Mouse (Mus musculus): Measurements from ENCODE around the gene Ovol1. TPM values are rescaled to one million over a fixed set of nuclear protein-coding genes. Genes with fewer than 3 reads are reported as not detected.
A peak's percentile ranks its signal among the peaks of the same experiment; 100 is the strongest.

Ovol1 gene
- polyA plus RNA-seq, 1 experiment = not detected

GRCm38 (mm10) chr19:5567180-5567533 lies 6.7 kb upstream of the Ovol1 start:
- Histone ChIP-seq H3ac (ENCODE audit: control insufficient read depth, insufficient read length) (peak overlapping the region; percentile 26), H3K4me2 (ENCODE audit: low read depth) (peak overlapping the region; percentile 99), H3K79me2 (ENCODE audit: control insufficient read depth, insufficient read depth) (no peaks in the 10 kb centered on the region), H3K27me3 (ENCODE audit: control insufficient read depth, insufficient read depth, insufficient read length) (peaks cover under 1% of the 10 kb centered on the region), H3K36me3 (ENCODE audit: control insufficient read depth, insufficient read depth) (no peaks in the 10 kb centered on the region), H3K4me3 (peak overlapping the region; percentile 38)
- no peak for TF ChIP-seq TCF3 (IDR thresholded peaks at IDR 0.05; ENCODE audit: insufficient read length, low read depth)
- no peak for TF ChIP-seq POLR2A (IDR thresholded peaks at IDR 0.05; ENCODE audit: insufficient read length, low read depth)
- TF ChIP-seq MYOG (IDR thresholded peaks at IDR 0.05; ENCODE audit: control insufficient read depth in 1 of 3, insufficient read depth in 1 of 3, insufficient read length in 2 of 3, low read depth in 2 of 3) = no peak
- no peak for TF ChIP-seq USF1 (IDR thresholded peaks at IDR 0.05; ENCODE audit: low read depth)
- no peak for TF ChIP-seq TCF12 (IDR thresholded peaks at IDR 0.05; ENCODE audit: insufficient read depth, poor library complexity, severe bottlenecking)
- TF ChIP-seq SRF (IDR thresholded peaks at IDR 0.05; ENCODE audit: control insufficient read depth, insufficient read length, low read depth) = no peak
- no peak for TF ChIP-seq MAX (IDR thresholded peaks at IDR 0.05; ENCODE audit: low read depth)
- TF ChIP-seq CEBPB (IDR thresholded peaks at IDR 0.05; ENCODE audit: insufficient read depth, poor library complexity, severe bottlenecking) = no peak
- TF ChIP-seq MYOD1 (IDR thresholded peaks at IDR 0.05; ENCODE audit: control insufficient read depth in 1 of 3, insufficient read length in 2 of 3, low read depth in 2 of 3) = no peak
- TF ChIP-seq REST (IDR thresholded peaks at IDR 0.05; ENCODE audit: insufficient read depth, insufficient read length) = no peak

GRCm38 (mm10) chr19:5566316-5566715 lies 5.9 kb upstream of the Ovol1 start:
- peak overlapping the region; percentile 38 for H3K4me3 ChIP-seq
- peaks cover 8% of the 10 kb centered on the region for H3K27me3 ChIP-seq (ENCODE audit: control insufficient read depth, insufficient read depth, insufficient read length)
- H3ac ChIP-seq (ENCODE audit: control insufficient read depth, insufficient read length) = no peak overlapping the region
- peak overlapping the region; percentile 99 for H3K4me2 ChIP-seq (ENCODE audit: low read depth)
- no peaks in the 10 kb centered on the region for H3K79me2 ChIP-seq (ENCODE audit: control insufficient read depth, insufficient read depth)
- no peak for TF ChIP-seq CEBPB (IDR thresholded peaks at IDR 0.05; ENCODE audit: insufficient read depth, poor library complexity, severe bottlenecking)
- TF ChIP-seq POLR2A (IDR thresholded peaks at IDR 0.05; ENCODE audit: insufficient read length, low read depth) = no peak
- no peak for TF ChIP-seq MYOD1 (IDR thresholded peaks at IDR 0.05; ENCODE audit: control insufficient read depth in 1 of 3, insufficient read length in 2 of 3, low read depth in 2 of 3)
- no peak for TF ChIP-seq SRF (IDR thresholded peaks at IDR 0.05; ENCODE audit: control insufficient read depth, insufficient read length, low read depth)
- TF ChIP-seq MYOG (IDR thresholded peaks at IDR 0.05; ENCODE audit: control insufficient read depth in 1 of 3, insufficient read depth in 1 of 3, insufficient read length in 2 of 3, low read depth in 2 of 3) = no peak
- TF ChIP-seq MAX (IDR thresholded peaks at IDR 0.05; ENCODE audit: low read depth) = no peak
- no peak for TF ChIP-seq USF1 (IDR thresholded peaks at IDR 0.05; ENCODE audit: low read depth)
- no peak for TF ChIP-seq REST (IDR thresholded peaks at IDR 0.05; ENCODE audit: insufficient read depth, insufficient read length)
- no peak for TF ChIP-seq TCF12 (IDR thresholded peaks at IDR 0.05; ENCODE audit: insufficient read depth, poor library complexity, severe bottlenecking)
- TF ChIP-seq POLR2AphosphoS2 (IDR thresholded peaks at IDR 0.05; ENCODE audit: insufficient read length, low read depth) = no peak
- TF ChIP-seq E2F4 (IDR thresholded peaks at IDR 0.05; ENCODE audit: insufficient read depth) = no peak
- no peak for TF ChIP-seq TCF3 (IDR thresholded peaks at IDR 0.05; ENCODE audit: insufficient read length, low read depth)
- H3K36me3 ChIP-seq (ENCODE audit: control insufficient read depth, insufficient read depth) = no peaks in the 10 kb centered on the region

- Histone ChIP-seq H3K36me3 (ENCODE audit: control insufficient read depth, insufficient read depth) (no peaks in the 10 kb centered on the region), H3K4me2 (ENCODE audit: low read depth) (no peak overlapping the region), H3K79me2 (ENCODE audit: control insufficient read depth, insufficient read depth) (no peaks in the 10 kb centered on the region), H3K27me3 (ENCODE audit: control insufficient read depth, insufficient read depth, insufficient read length) (peaks cover 43% of the 10 kb centered on the region), H3K4me3 (no peak overlapping the region), H3ac (ENCODE audit: control insufficient read depth, insufficient read length) (no peak overlapping the region)
- TF ChIP-seq TCF3 (IDR thresholded peaks at IDR 0.05; ENCODE audit: insufficient read length, low read depth) (no peak), REST (IDR thresholded peaks at IDR 0.05; ENCODE audit: insufficient read depth, insufficient read length) (no peak), USF1 (IDR thresholded peaks at IDR 0.05; ENCODE audit: low read depth) (no peak), MYOG (IDR thresholded peaks at IDR 0.05; ENCODE audit: control insufficient read depth in 1 of 3, insufficient read depth in 1 of 3, insufficient read length in 2 of 3, low read depth in 2 of 3) (no peak), POLR2A (IDR thresholded peaks at IDR 0.05; ENCODE audit: insufficient read length, low read depth) (no peak), SRF (IDR thresholded peaks at IDR 0.05; ENCODE audit: control insufficient read depth, insufficient read length, low read depth) (no peak), CEBPB (IDR thresholded peaks at IDR 0.05; ENCODE audit: insufficient read depth, poor library complexity, severe bottlenecking) (no peak), TCF12 (IDR thresholded peaks at IDR 0.05; ENCODE audit: insufficient read depth, poor library complexity, severe bottlenecking) (no peak)
Observed at GRCm38 (mm10) chr19:5562776-5563175, 2.3 kb upstream of the Ovol1 start.

GRCm38 (mm10) chr19:5561886-5562285 lies 1.4 kb upstream of the Ovol1 start:
- TF ChIP-seq SRF (IDR thresholded peaks at IDR 0.05; ENCODE audit: control insufficient read depth, insufficient read length, low read depth) (no peak), MYOG (IDR thresholded peaks at IDR 0.05; ENCODE audit: control insufficient read depth in 1 of 3, insufficient read depth in 1 of 3, insufficient read length in 2 of 3, low read depth in 2 of 3) (no peak), MAX (IDR thresholded peaks at IDR 0.05; ENCODE audit: low read depth) (no peak), E2F4 (IDR thresholded peaks at IDR 0.05; ENCODE audit: insufficient read depth) (no peak), POLR2AphosphoS2 (IDR thresholded peaks at IDR 0.05; ENCODE audit: insufficient read length, low read depth) (no peak), TCF3 (IDR thresholded peaks at IDR 0.05; ENCODE audit: insufficient read length, low read depth) (no peak), TCF12 (IDR thresholded peaks at IDR 0.05; ENCODE audit: insufficient read depth, poor library complexity, severe bottlenecking) (no peak), POLR2A (IDR thresholded peaks at IDR 0.05; ENCODE audit: insufficient read length, low read depth) (no peak), REST (IDR thresholded peaks at IDR 0.05; ENCODE audit: insufficient read depth, insufficient read length) (no peak), CEBPB (IDR thresholded peaks at IDR 0.05; ENCODE audit: insufficient read depth, poor library complexity, severe bottlenecking) (no peak), USF1 (IDR thresholded peaks at IDR 0.05; ENCODE audit: low read depth) (no peak), MYOD1 (IDR thresholded peaks at IDR 0.05; ENCODE audit: control insufficient read depth in 1 of 3, insufficient read length in 2 of 3, low read depth in 2 of 3) (no peak)
- H3K36me3 ChIP-seq (ENCODE audit: control insufficient read depth, insufficient read depth) = no peaks in the 10 kb centered on the region
- peaks cover 47% of the 10 kb centered on the region for H3K27me3 ChIP-seq (ENCODE audit: control insufficient read depth, insufficient read depth, insufficient read length)

More at GRCm38 (mm10) chr19:5561886-5562285, 1.4 kb upstream of the Ovol1 start:
- H3K79me2 ChIP-seq (ENCODE audit: control insufficient read depth, insufficient read depth) = no peaks in the 10 kb centered on the region
- no peak overlapping the region for H3K4me3 ChIP-seq
- H3ac ChIP-seq (ENCODE audit: control insufficient read depth, insufficient read length) = no peak overlapping the region
- H3K4me2 ChIP-seq (ENCODE audit: low read depth) = no peak overlapping the region
